Mouse (Mus musculus) gastrocnemius, adult 18-20 months (tissue): ENCODE data around the gene Tgfbr2. TPM values are rescaled to one million over a fixed set of nuclear protein-coding genes. Genes with fewer than 3 reads are reported as not detected.

Experiments used
- DNase-seq: peaks from one replicate; pipeline ENCODE4 v3.0.0; 2021; ENCODE audit warnings: low spot score
- long read RNA-seq, 2 experiments: library from polyadenylated mRNA; stranded (forward); transcript quantifications; one replicate each; pipeline ENCODE4 v2.0.0; 2021
- total RNA-seq, 2 experiments: library from RNA; stranded (reverse); gene quantifications; 2 replicates each; pipeline ENCODE4 v1.2.3; 2021

Gene Tgfbr2
- 10 to 100 TPM; 14.7 to 20.2 TPM for total RNA-seq
- long read RNA-seq, experiment 1, full-length matches to known transcripts: 10 of 12 reads
- long read RNA-seq, experiment 1, partial matches to known transcripts: 0 of 12 reads
- long read RNA-seq, experiment 1, other reads (novel, unspliced or antisense): 2 of 12 reads
- long read RNA-seq, experiment 2, full-length matches to known transcripts: 14 of 16 reads
- long read RNA-seq, experiment 2, partial matches to known transcripts: 1 of 16 reads
- long read RNA-seq, experiment 2, other reads (novel, unspliced or antisense): 1 of 16 reads

DNA sequence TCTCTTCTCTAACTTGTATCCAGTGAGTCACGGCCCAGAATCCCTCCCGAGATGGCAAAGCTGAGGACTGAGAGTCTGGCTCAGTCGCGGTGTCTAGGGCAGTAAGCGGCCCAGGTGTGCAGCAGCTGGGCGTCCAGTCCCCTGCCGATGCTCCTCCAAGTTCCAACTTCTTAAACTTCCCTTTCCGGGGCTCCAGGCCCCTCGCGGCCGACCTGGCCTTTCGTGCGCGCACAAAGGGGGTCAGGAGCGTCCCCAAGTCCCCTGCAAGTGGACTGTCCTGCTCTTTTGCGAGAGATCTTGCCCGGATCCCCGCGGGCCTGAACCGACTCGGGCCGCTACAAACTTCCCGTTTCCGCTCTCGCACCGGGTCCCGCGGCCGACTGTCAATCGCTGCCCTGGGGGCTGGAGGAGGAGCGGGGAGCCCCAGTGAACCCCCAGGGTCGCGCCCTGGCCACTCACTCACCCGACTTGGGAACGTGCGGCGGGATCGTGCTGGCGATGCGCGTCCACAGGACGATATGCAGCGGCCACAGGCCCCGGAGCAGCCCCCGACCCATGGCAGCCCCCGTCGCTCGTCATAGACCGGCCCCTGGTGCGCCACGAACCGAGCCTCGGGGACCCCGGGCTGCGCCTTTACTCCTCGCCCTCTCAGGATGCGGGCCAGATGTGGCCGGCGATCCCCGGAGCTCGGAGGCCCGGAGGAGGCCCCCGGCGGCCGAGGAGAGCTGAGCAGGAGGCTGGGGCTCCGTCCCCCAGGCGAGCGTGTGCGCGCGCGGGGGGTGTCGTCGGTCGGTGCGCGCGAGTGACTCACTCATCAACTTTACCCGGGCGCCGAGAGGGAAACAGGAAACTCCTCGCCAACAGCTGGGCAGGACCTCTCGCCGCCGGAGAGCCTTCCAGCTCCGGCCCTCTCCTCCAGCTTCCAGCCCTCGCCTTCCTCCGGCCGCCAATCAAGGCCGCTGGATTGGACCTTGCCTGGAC is at the start of gene Tgfbr2:
Gene Tgfbr2 (minus strand): TSS at position 880 of the 981 bp plus-strand sequence.
- peak; percentile 90 for DNase-seq

DNA sequence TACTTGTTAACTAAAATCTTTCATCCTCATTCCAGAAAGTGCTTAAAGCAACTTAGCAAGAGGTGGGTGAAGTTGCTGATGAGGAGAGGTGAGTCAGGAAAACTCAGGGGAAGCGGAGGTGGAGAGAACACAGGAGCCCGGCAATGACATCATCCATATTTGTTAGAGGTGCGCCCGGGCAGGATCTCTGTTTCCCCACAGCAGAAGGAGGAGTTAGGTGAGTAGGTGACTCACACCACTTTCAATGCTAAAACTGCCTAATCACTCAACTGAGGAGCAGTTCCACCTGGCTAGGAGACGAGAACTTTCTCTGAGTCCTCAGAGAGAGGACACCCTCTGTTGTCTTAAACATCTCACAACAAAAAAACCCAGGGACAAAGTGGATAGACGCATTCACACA is 48.2 kb upstream of the Tgfbr2 start:
- no peak for DNase-seq

DNA sequence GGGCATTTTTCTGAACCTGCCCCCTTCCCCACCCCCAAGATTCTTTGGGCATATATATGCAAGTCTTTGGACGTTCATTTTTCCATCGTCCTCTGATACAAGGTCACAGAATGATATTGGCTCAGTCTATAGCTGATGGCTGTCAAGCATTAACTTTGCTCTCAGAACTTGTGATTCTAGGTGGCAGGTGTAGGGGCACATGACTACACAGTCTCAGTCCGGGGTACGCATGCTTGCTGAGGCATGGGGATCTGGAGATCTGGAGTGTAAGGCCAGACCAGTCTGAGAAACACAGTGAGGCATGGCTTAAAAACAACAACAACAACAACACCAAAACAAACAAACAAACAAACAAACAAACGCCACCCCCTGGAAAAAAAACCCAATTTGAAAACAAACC is 47.5 kb upstream of the Tgfbr2 start:
- no peak for DNase-seq

- no peak for DNase-seq
Measured at GRCm38 (mm10) chr9:116222000-116222399, 46.8 kb upstream of the Tgfbr2 start.

GRCm38 (mm10) chr9:116221565-116221964 is 46.4 kb upstream of the Tgfbr2 start:
- DNase-seq: no peak

DNA sequence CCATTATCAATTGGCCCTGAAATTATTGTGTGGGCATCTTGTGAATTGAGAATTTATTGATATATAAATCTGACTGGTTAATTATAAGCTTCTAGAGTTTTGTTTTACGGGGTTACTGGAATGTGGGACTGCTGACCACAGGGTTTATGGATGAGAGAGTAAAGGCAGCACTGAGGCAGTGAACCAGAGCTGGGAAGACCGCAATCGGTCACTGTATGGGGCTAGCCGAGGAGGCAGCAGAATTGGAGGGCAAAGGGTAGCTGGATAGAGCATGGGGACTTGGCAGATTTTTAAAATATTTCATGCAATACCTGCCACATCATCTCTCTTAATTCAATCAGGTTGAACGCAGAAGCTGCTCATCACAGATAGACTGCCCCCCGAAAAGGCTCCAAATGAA is 45.5 kb upstream of the Tgfbr2 start:
- no peak for DNase-seq

GRCm38 (mm10) chr9:116220159-116220515 is 45.0 kb upstream of the Tgfbr2 start:
- DNase-seq: no peak

DNA sequence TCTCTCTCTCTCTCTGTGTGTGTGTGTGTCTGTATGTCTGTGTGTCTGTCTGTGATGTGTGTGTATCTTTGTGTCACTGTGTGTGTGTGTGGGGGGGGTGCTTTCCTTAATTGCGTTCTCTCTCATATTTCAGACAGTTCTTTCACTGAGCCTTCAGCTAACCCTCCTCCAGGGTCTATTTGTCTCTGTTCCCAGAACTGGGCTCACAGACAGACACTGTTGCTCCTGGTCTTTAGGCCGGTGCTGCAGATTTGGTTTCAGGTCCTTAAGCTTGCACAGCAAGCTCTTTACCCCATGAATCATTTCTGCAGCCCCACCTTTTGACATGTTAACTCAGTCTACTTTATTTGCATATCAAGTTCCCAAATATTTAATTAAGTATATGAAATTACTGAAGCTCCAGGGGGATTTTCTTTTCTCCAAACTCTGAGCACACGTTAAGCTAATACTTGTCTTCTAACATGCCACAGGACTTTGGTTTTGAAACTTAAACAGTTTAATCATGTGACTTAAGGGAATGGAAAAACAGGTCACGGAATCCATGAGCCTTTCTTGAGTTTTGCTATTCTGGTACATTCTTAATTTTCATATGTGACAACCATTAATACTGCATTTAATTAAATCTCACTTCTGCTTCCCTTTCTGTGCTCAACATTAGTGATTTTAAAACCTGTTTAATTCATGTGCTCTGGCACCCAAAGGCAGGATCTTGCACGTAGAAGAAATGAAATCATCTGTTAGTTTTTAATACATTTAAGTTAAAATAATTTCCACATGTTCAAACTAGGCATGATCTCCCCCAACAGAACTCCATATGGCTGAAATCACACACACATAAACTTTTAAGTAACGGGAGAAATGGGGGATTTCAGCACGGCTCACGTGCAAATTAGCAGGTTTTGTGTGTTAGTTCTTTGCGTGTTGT is 44.3 kb upstream of the Tgfbr2 start:
- DNase-seq: no peak

GRCm38 (mm10) chr9:116218780-116219179 is 43.6 kb upstream of the Tgfbr2 start:
- DNase-seq: peak; percentile 53

- DNase-seq: no peak
Measured at GRCm38 (mm10) chr9:116217099-116217498, 41.9 kb upstream of the Tgfbr2 start.

DNA sequence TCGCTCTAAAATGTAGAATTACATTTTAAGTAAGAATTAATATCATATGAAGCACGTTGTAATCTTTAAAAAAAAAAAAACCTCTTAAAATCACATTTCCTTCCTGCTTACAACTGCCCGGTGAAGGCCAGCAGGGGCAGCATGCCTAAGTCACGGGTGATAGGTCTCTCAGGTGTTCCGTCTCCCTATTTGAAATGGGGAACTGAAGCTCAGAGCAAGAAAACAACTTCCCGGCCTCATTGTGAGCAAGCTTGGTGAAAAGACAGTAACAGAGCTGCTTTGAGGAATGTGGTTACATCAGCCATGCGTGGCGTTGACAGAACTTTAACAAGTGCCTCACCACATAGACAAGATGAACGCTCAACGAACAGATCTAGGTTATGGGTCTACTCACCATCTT is 41.5 kb upstream of the Tgfbr2 start:
- no peak for DNase-seq

DNA sequence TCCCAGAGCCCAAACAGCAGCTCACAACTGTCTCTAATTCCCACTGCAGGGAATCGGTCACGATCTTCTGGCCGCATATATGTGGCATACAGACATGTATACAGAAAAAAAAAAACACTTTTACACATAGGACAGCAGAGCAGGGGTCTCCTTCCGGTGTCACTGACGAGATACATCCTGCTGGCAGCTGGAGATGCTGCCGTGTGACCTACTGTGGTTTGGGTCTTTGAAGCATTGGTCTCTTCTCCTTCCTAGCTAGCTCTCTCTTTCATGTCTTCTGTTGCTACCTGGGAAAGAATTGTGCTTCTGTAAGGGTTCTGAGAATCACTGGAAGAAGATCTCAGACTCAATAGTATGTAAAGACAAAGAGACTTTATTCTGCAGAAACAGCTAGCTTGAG is 39.1 kb upstream of the Tgfbr2 start:
- DNase-seq: no peak

DNA sequence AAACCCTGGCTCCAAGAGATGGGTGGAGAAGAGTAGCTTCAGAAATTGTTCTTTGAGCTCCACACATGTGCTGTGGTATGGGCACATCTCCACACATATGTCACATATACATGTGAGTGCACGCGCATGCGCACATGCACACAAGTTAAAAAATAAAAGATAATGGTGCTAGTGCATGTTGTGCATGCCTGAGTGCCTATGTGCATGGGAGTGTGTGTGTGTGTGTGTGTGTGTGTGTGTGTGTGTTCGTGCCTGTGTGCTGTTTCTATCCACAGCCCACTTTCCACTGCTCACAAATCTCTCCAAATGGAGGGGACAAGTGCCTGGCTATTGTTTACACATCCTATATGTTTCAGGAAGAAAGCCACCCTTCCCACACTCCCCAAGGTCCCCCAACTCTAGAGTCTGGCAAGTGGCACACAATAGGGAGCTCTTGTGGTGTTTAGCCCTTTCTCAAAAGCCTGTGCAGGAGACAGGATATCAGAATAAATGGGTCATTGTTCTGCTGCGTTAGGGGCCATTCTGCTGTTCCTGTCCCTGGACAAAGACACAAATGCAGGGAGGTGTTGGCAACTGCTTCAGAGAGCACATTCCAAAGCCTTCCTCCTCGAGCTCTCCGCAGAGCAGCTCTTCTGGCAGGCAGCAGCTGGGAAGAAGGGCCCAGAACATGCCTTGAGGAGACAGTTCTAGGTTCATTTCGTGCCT is 37.9 kb upstream of the Tgfbr2 start:
- DNase-seq: peak; percentile 24

- DNase-seq: no peak
Measured at GRCm38 (mm10) chr9:116212069-116212468, 36.9 kb upstream of the Tgfbr2 start.

DNA sequence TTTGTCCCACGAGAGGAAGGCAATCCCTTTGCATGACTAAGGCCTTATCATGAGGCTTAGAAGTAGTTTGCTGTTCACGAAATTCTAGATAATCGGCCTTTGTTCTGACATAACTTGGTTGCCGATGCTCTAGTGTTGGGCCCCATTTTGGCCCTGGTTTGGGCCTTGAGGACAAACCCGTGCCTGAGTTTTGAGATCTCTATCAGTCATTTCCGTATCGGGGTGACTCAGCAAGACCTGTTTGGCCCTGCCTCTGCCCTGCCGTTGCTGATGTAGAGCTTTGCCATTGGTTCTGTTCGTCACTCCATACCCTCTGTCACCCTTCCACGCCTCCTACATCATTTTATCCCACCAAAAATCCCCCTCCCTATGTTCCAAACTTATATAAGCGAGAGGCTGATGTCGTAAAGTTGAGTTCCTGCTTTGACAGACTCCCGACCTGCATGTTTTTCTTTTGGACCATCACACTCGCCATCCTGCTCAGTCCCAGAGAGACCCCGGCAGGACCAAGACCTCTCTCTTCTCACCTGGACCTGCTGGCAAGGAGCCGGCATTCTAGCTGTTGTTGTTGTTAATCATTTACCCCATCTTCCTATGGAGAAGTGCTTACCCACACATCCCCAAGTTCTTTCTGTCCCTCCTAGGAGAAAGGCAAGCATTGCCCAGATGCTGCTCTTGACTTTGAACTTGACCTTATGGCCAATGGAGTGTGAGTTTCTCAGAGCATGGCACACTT is 33.2 kb upstream of the Tgfbr2 start:
- DNase-seq: no peak

- DNase-seq: no peak
Measured at GRCm38 (mm10) chr9:116206901-116207300, 31.7 kb upstream of the Tgfbr2 start.

GRCm38 (mm10) chr9:116203675-116204074 is 28.5 kb upstream of the Tgfbr2 start:
- DNase-seq: no peak

DNA sequence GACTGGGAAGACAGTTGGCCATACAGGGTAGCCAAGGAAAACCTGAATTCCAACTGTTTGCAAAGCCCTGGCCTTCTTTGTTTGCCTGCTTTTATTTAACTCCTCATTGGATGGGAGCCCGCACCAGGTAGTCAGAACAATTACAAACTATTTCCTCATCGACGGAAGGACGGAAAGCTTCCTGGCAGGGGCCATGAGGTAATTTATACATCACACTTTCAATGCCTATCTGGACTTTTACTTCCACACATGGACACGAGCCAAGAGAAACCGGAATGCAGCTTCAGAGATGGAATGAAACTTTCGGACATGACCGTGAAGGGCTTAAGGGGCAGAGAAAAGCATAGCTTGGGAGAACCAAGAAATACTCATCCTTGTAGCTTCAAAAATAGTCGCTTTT is 24.0 kb upstream of the Tgfbr2 start:
- no peak for DNase-seq

DNA sequence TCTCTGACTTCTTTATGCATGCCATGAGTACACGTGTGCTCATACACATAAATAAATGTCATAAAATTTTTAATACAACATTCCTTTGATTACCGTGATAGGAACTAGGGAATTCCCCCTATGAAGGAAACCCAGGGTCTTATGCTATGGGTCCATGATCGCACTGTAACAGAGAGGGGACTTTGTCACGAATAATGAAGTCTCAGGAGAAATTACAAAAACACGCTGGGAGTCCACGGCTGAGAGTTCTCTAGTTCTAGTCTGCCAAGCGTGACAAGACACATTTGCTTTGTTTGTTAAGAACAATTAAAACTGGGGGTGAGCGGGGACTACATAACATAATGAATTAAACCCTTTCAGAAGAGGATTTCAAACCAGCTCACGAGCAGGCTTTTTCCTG is 23.3 kb upstream of the Tgfbr2 start:
- no peak for DNase-seq

DNA sequence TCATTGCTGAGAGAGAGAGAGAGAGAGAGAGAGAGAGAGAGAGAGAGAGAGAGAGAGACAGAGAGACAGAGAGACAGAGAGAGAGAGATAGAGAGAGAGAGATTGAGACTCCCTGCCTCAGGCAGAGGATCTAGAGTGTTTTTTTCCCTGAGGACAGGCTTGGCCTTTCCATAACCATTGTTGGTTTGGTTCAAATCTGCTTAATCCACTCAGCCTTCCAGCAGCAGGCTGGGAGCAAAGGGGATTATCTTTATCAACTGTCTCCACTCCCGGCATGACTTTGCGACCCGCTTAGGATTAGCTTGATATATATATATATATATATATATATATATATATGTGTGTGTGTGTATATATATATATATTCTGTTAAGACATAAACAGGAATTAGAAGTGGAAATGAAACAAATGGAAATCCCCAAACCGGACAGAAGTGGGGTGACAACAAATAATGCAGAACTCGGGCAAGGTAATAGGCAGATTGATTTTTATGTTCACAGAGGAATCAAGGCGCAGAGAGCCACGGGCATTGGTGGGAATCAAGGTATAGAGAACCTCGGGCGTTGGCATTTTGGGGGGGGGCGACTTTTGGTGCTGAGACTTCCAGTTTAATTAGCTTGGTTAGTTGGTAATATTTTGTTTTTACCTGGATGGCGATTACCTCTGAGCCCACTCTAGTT is 22.5 kb upstream of the Tgfbr2 start:
- no peak for DNase-seq
